Mouse (Mus musculus): Measurements from ENCODE around the gene Nbr1.

- TF ChIP-seq MYB (IDR thresholded peaks at IDR 0.05; ENCODE audit: low read depth, low read length) (peak; percentile 1; the same call in 1 of the 2 replicates), POLR2A (IDR thresholded peaks at IDR 0.05; ENCODE audit: control insufficient read depth in 1 of 2, insufficient read depth in 1 of 2, low read depth in 1 of 2, low read length in 2 of 2, poor library complexity in 1 of 2) (no peak), GABPA (IDR thresholded peaks at IDR 0.05; ENCODE audit: low read depth, low read length) (no peak)
Measured at GRCm38 (mm10) chr11:101562391-101562790, 10.4 kb downstream of the Nbr1 start.
